ENCODE assay signal across 10 mouse cellular contexts in genomic region chr15:102097147-102097915, GRCm38 (mm10). TPM values are rescaled to one million over a fixed set of nuclear protein-coding genes. Genes with fewer than 3 reads are reported as not detected.
DNase-seq lines count a peak whose midpoint lies in the region; ATAC-seq and TF ChIP-seq lines count a peak whose summit lies in the region.
"Had no signal": no experiment of that assay in that cellular context is flagged by ENCODE, and none has a peak within 500 bp of the region (broad histone marks: within the 10 kb centered on the region; RNA-seq: fewer than 3 reads in every experiment).

No protein-coding gene starts in this region.

- TF ChIP-seq CTCF in kidney, adult 2 months (conservative IDR thresholded peaks at IDR 0.05; ENCODE audit: insufficient read depth, insufficient read length, low read depth, low read length), result no peak
- no peak for TF ChIP-seq CTCF in gastrocnemius, adult 2 months (IDR thresholded peaks at IDR 0.05)

- no peak for TF ChIP-seq POLR2A in kidney, adult 2 months (IDR thresholded peaks at IDR 0.05; ENCODE audit: low read depth, low read length)
- no peak for TF ChIP-seq POLR2A in limb, embryonic 14.5 days (IDR thresholded peaks at IDR 0.05; ENCODE audit: borderline replicate concordance, extremely low read depth, insufficient read depth, insufficient read length)

- no peak for ATAC-seq in limb, embryonic 14.5 days (ENCODE audit: low FRiP score, low read depth)

- H3K4me1 ChIP-seq in kidney, adult 2 months (ENCODE audit: control insufficient read depth, insufficient read depth, low read length), result peaks cover 21% of the 10 kb centered on the region
- H3K4me1 ChIP-seq in limb, embryonic 14.5 days (ENCODE audit: control insufficient read depth, insufficient read depth, low read length), result peaks cover 38% of the 10 kb centered on the region

- H3K36me3 ChIP-seq in kidney, adult 2 months (ENCODE audit: control insufficient read depth, insufficient read depth, low read length), result peaks cover 11% of the 10 kb centered on the region
- H3K36me3 ChIP-seq in limb, embryonic 14.5 days (ENCODE audit: control insufficient read depth, insufficient read depth, low read length), result peaks cover 54% of the 10 kb centered on the region

- H3K4me3 ChIP-seq in kidney, adult 2 months (ENCODE audit: insufficient read depth, low read depth, low read length), result no peak overlapping the region
- H3K4me3 ChIP-seq in gastrocnemius, adult 2 months, result peak overlapping the region; percentile 87
- no peak overlapping the region for H3K4me3 ChIP-seq in limb, embryonic 14.5 days (replicated peaks; ENCODE audit: low read length)
- H3K4me3 ChIP-seq: midbrain, embryonic 12.5 days had no signal

- H3K27me3 ChIP-seq in kidney, adult 2 months (replicated peaks; ENCODE audit: control insufficient read depth, insufficient read depth, low read length), result no peaks in the 10 kb centered on the region
- no peaks in the 10 kb centered on the region for H3K27me3 ChIP-seq in limb, embryonic 14.5 days (ENCODE audit: control insufficient read depth, insufficient read depth, low read length)

- intact Hi-C loops in gastrocnemius, adult 2 months (cut with DNase I), result no loop called here

- WGBS in kidney, adult 2 months, result 66% methylated on average over 8 of the region's 8 CpGs
- WGBS in limb, embryonic 14.5 days, result 81% methylated on average over 8 of the region's 8 CpGs

- no peak for DNase-seq in kidney, adult 2 months
- no peak for DNase-seq in kidney, adult 11 months
- peak; percentile 84 for DNase-seq in NIH3T3 (ENCODE audit: low read depth)
- peak; percentile 65 for DNase-seq in gastrocnemius, adult 2 months
- DNase-seq in limb, embryonic 14.5 days (ENCODE audit: low spot score), result no peak
- no peak for DNase-seq in yolk sac, embryonic 10.5 days (ENCODE audit: low spot score)
- no peak for DNase-seq in cerebellum, postnatal 25 days

- no peak overlapping the region for H3K9ac ChIP-seq in limb, embryonic 14.5 days (ENCODE audit: low read depth, low read length, severe bottlenecking)
- H3K9ac ChIP-seq: midbrain, embryonic 12.5 days had no signal

- H3K27ac ChIP-seq in kidney, adult 2 months (ENCODE audit: insufficient read depth, low read depth, low read length), result 0 out of 2 replicates have a peak overlapping the region, but pooled peaks have one; percentile 30
- H3K27ac ChIP-seq in gastrocnemius, adult 2 months, result peak overlapping the region; percentile 96
- peak overlapping the region; percentile 64 for H3K27ac ChIP-seq in limb, embryonic 14.5 days (replicated peaks; ENCODE audit: low read depth, low read length)
- H3K27ac ChIP-seq: midbrain, embryonic 12.5 days had no signal

- H3K9me3 ChIP-seq in limb, embryonic 14.5 days (ENCODE audit: control insufficient read depth, low read length), result no peaks in the 10 kb centered on the region
- H3K9me3 ChIP-seq: midbrain, embryonic 12.5 days had no signal

- H3K4me2 ChIP-seq in limb, embryonic 14.5 days (replicated peaks; ENCODE audit: low read depth, low read length, severe bottlenecking), result peak overlapping the region; percentile 18; the same call in 1 of the 2 replicates
- H3K4me2 ChIP-seq: midbrain, embryonic 12.5 days had no signal

RNA-seq across cellular contexts. Expression of gene Tns2, which starts 2.9 kb away (rescaled TPM):
- 124 and 143 TPM in 2 replicates for polyA plus RNA-seq in kidney, adult 2 months (2012; rRNA removed)
- 10 to 100 TPM; 39.1 to 44.1 TPM for total RNA-seq in gastrocnemius, adult 2 months (2021)
- polyA plus RNA-seq in limb, embryonic 14.5 days (2012; rRNA removed), result 114 and 134 TPM in 2 replicates
- polyA plus RNA-seq in limb, embryonic 14.5 days (2014; fragmentation: Nextera tagmentation; extraction: Ambion mirVana), result 62.5 and 66.3 TPM in 2 replicates

RNA-seq across cellular contexts. Expression of gene Eif4b, which starts 23.8 kb away (rescaled TPM):
- 92.1 and 124 TPM in 2 replicates for polyA plus RNA-seq in kidney, adult 2 months (2012; rRNA removed)
- total RNA-seq in gastrocnemius, adult 2 months (2021), result 100 to 1,000 TPM; 187 to 246 TPM
- 165 and 199 TPM in 2 replicates for polyA plus RNA-seq in limb, embryonic 14.5 days (2012; rRNA removed)
- 133 and 134 TPM in 2 replicates for polyA plus RNA-seq in limb, embryonic 14.5 days (2014; fragmentation: Nextera tagmentation; extraction: Ambion mirVana)

RNA-seq across cellular contexts. Expression of gene Spryd3, which starts 38.7 kb away (rescaled TPM):
- polyA plus RNA-seq in kidney, adult 2 months (2012; rRNA removed), result 29.7 and 30.1 TPM in 2 replicates
- total RNA-seq in gastrocnemius, adult 2 months (2021), result 1 to 10 TPM; 4.4 to 5.8 TPM
- polyA plus RNA-seq in limb, embryonic 14.5 days (2012; rRNA removed), result 37.4 and 39.8 TPM in 2 replicates
- polyA plus RNA-seq in limb, embryonic 14.5 days (2014; fragmentation: Nextera tagmentation; extraction: Ambion mirVana), result 18.7 and 18.9 TPM in 2 replicates

RNA-seq across cellular contexts. Expression of gene Igfbp6, which starts 46.8 kb away (rescaled TPM):
- 18.5 and 26.8 TPM in 2 replicates for polyA plus RNA-seq in kidney, adult 2 months (2012; rRNA removed)
- total RNA-seq in gastrocnemius, adult 2 months (2021), result 10 to 100 TPM; 34.3 to 87.7 TPM
- 6.2 and 8.1 TPM in 2 replicates for polyA plus RNA-seq in limb, embryonic 14.5 days (2012; rRNA removed)
- polyA plus RNA-seq in limb, embryonic 14.5 days (2014; fragmentation: Nextera tagmentation; extraction: Ambion mirVana), result 11.7 and 11.9 TPM in 2 replicates

RNA-seq across cellular contexts. Expression of gene Soat2, which starts 53.0 kb away (rescaled TPM):
- 1.1 and 1.2 TPM in 2 replicates for polyA plus RNA-seq in kidney, adult 2 months (2012; rRNA removed)
- under 1 TPM in 1 of 2 experiments, not detected in 1; 0.14 TPM for total RNA-seq in gastrocnemius, adult 2 months (2021)
- 0.87 and 1.1 TPM in 2 replicates for polyA plus RNA-seq in limb, embryonic 14.5 days (2012; rRNA removed)
- polyA plus RNA-seq in limb, embryonic 14.5 days (2014; fragmentation: Nextera tagmentation; extraction: Ambion mirVana), result 0.48 and 0.76 TPM in 2 replicates
- total RNA-seq: heart, postnatal 36 days; left cerebral cortex, postnatal 14 days had no signal

Comparison
In these comparisons a context has a peak if more than half of its experiments do, and no peak if none do; other contexts are left out.
1. DNase-seq: peak in NIH3T3 (single experiment) and gastrocnemius, adult 2 months (single experiment); none in kidney, adult 2 months (single experiment), kidney, adult 11 months (single experiment), limb, embryonic 14.5 days (single experiment), yolk sac, embryonic 10.5 days (single experiment) and cerebellum, postnatal 25 days (0 of 2).
2. H3K27ac ChIP-seq: peak in every context shown above with its lines; median percentile 96 in gastrocnemius, adult 2 months; 64 in limb, embryonic 14.5 days; 30 in kidney, adult 2 months.